In the genomic region with DNA sequence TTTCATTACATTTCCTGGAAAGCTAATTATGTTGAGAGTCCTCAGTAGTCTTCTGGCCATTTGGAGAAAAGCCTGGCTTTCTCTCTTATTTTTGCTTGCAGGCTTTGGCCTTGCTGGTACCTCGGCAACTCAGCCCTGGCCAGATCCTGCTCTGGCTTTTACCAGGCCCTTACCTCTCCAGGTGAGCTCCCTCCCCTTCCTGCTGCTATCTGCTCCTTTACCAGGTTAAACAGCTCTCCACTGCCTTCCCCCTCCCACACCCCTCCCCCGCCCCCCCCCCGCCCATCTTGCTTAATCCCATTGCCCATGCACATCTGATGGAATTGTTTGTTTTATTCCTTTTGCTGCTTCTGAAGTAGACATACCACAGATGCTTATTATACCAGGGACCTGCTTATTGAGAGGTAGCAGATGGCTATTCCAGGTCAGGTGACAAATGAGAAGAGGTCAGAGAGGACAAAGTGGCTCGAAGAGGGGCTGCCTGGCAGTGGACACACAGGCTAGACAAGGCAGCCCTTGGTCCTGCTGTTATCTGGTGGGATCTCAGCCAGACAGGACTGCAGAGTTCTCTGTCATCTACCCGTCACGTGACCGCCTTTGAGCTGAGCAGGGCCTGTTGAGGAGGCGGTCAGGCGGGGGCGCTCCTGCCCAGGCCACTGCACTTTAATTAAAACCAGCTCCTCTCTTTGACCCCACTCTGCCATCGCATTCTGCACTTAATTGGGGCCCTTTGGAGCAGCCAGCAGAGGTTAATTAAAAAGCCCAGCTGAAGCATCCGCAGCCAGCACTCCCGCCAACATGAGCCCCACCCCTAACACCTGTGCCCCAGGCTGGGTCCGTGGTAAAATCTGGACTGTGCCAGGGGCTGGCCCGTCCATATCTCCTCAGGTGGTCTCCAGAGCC, we compare ENCODE assay signal across 8 mouse cellular contexts. TPM values are rescaled to one million over a fixed set of nuclear protein-coding genes. Genes with fewer than 3 reads are reported as not detected.
DNase-seq lines count a peak whose midpoint lies in the region; ATAC-seq and TF ChIP-seq lines count a peak whose summit lies in the region.

No protein-coding gene starts in this region.

- H3K27me3 ChIP-seq in embryonic facial prominence, embryonic 14.5 days (replicated peaks; ENCODE audit: control insufficient read depth, insufficient read depth, low read length) = 0 out of 2 replicates have a peak, but pooled peaks cover 3% of the 10 kb centered on the region
- H3K27me3 ChIP-seq in heart, embryonic 16.5 days (ENCODE audit: control insufficient read depth, insufficient read depth, low read length) = peaks cover 16% of the 10 kb centered on the region
- no peaks in the 10 kb centered on the region; the same call in 1 of the 2 replicates for H3K27me3 ChIP-seq in kidney, postnatal 0 days (ENCODE audit: insufficient read depth, low read length)
- H3K27me3 ChIP-seq in liver, embryonic 15.5 days = peaks cover 86% of the 10 kb centered on the region
- peaks cover 6% of the 10 kb centered on the region for H3K27me3 ChIP-seq in neural tube, embryonic 11.5 days (ENCODE audit: control insufficient read depth, insufficient read depth, low read length)

- H3K36me3 ChIP-seq in embryonic facial prominence, embryonic 14.5 days (ENCODE audit: control insufficient read depth, insufficient read depth, low read length) = no peaks in the 10 kb centered on the region
- H3K36me3 ChIP-seq in heart, embryonic 16.5 days (ENCODE audit: control insufficient read depth, insufficient read depth) = no peaks in the 10 kb centered on the region
- H3K36me3 ChIP-seq in kidney, postnatal 0 days (ENCODE audit: insufficient read depth, low read length) = no peaks in the 10 kb centered on the region
- H3K36me3 ChIP-seq in liver, embryonic 15.5 days (replicated peaks) = no peaks in the 10 kb centered on the region
- no peaks in the 10 kb centered on the region for H3K36me3 ChIP-seq in neural tube, embryonic 11.5 days (ENCODE audit: control insufficient read depth, insufficient read depth, low read length)

- peak; percentile 80 for DNase-seq in 416B (ENCODE audit: low read depth)
- DNase-seq in adrenal gland, postnatal 10 days = peak; percentile 84
- DNase-seq in embryonic facial prominence, embryonic 14.5 days (ENCODE audit: low spot score) = peak; percentile 72
- DNase-seq in kidney, postnatal 0 days (ENCODE audit: low spot score) = peak; percentile 80
- peak; percentile 78 for DNase-seq in neural tube, embryonic 11.5 days (ENCODE audit: low spot score)
- DNase-seq in thymus, postnatal 4 days = peak; percentile 48

- H3K9ac ChIP-seq in embryonic facial prominence, embryonic 14.5 days (ENCODE audit: low read depth, low read length) = no peak overlapping the region
- no peak overlapping the region for H3K9ac ChIP-seq in heart, embryonic 16.5 days (ENCODE audit: low read length)
- no peak overlapping the region for H3K9ac ChIP-seq in kidney, postnatal 0 days (ENCODE audit: low read depth, low read length)
- H3K9ac ChIP-seq in liver, embryonic 15.5 days = no peak overlapping the region
- no peak overlapping the region for H3K9ac ChIP-seq in neural tube, embryonic 11.5 days (ENCODE audit: low read length)

- 4% methylated on average over 14 of the region's 15 CpGs for WGBS in embryonic facial prominence, embryonic 14.5 days
- 5% methylated on average over 15 of the region's 15 CpGs for WGBS in heart, embryonic 16.5 days
- WGBS in kidney, postnatal 0 days = 5% methylated on average over 14 of the region's 15 CpGs
- 7% methylated on average over 14 of the region's 15 CpGs for whole genome bisulfite sequencing in liver, embryonic 15.5 days (ENCODE audit: insufficient replicate concordance)
- 5% methylated on average over 15 of the region's 15 CpGs for WGBS in neural tube, embryonic 11.5 days

- no peak overlapping the region for H3K4me3 ChIP-seq in embryonic facial prominence, embryonic 14.5 days (ENCODE audit: low read depth, low read length)
- no peak overlapping the region for H3K4me3 ChIP-seq in heart, embryonic 16.5 days (ENCODE audit: low read length)
- H3K4me3 ChIP-seq in kidney, postnatal 0 days (replicated peaks; ENCODE audit: low read depth, low read length) = no peak overlapping the region
- no peak overlapping the region for H3K4me3 ChIP-seq in liver, embryonic 15.5 days (replicated peaks)
- no peak overlapping the region for H3K4me3 ChIP-seq in neural tube, embryonic 11.5 days (ENCODE audit: low read depth, low read length)

- ATAC-seq in embryonic facial prominence, embryonic 14.5 days (ENCODE audit: low read depth) = peak; percentile 67
- ATAC-seq in heart, embryonic 16.5 days (replicated peaks; ENCODE audit: extremely low read depth, insufficient read depth, low FRiP score) = peak; percentile 86
- ATAC-seq in kidney, postnatal 0 days (replicated peaks; ENCODE audit: low FRiP score, low read depth) = peak; percentile 76
- ATAC-seq in liver, embryonic 15.5 days (ENCODE audit: insufficient read depth) = peak; percentile 67
- ATAC-seq in neural tube, embryonic 11.5 days (ENCODE audit: insufficient read depth, low FRiP score, low TSS enrichment) = peak; percentile 76

- H3K9me3 ChIP-seq in embryonic facial prominence, embryonic 14.5 days (ENCODE audit: control insufficient read depth, low read length) = no peaks in the 10 kb centered on the region
- no peaks in the 10 kb centered on the region for H3K9me3 ChIP-seq in heart, embryonic 16.5 days (replicated peaks; ENCODE audit: control insufficient read depth, low read length)
- H3K9me3 ChIP-seq in kidney, postnatal 0 days (replicated peaks; ENCODE audit: low read length) = no peaks in the 10 kb centered on the region
- no peaks in the 10 kb centered on the region for H3K9me3 ChIP-seq in liver, embryonic 15.5 days (replicated peaks)
- no peaks in the 10 kb centered on the region for H3K9me3 ChIP-seq in neural tube, embryonic 11.5 days (ENCODE audit: control insufficient read depth, low read length)

- TF ChIP-seq CTCF in kidney, postnatal 0 days (IDR thresholded peaks at IDR 0.05; ENCODE audit: low read depth) = peak; percentile 74

- H3K4me2 ChIP-seq in embryonic facial prominence, embryonic 14.5 days (ENCODE audit: low read depth, low read length) = no peak overlapping the region
- H3K4me2 ChIP-seq in heart, embryonic 16.5 days (ENCODE audit: low read depth, low read length) = peak overlapping the region; percentile 16; the same call in 1 of the 2 replicates
- no peak overlapping the region for H3K4me2 ChIP-seq in kidney, postnatal 0 days (ENCODE audit: low read length)
- H3K4me2 ChIP-seq in liver, embryonic 15.5 days = no peak overlapping the region
- no peak overlapping the region for H3K4me2 ChIP-seq in neural tube, embryonic 11.5 days (ENCODE audit: low read depth)

- no peak overlapping the region for H3K27ac ChIP-seq in embryonic facial prominence, embryonic 14.5 days (replicated peaks; ENCODE audit: low read depth, low read length)
- no peak overlapping the region for H3K27ac ChIP-seq in heart, embryonic 16.5 days (ENCODE audit: low read length)
- no peak overlapping the region for H3K27ac ChIP-seq in kidney, postnatal 0 days
- H3K27ac ChIP-seq in liver, embryonic 15.5 days (replicated peaks) = no peak overlapping the region
- H3K27ac ChIP-seq in neural tube, embryonic 11.5 days (ENCODE audit: low read depth, low read length) = no peak overlapping the region

- H3K4me1 ChIP-seq in embryonic facial prominence, embryonic 14.5 days (ENCODE audit: control insufficient read depth, insufficient read depth, low read length) = peaks cover 4% of the 10 kb centered on the region; the same call in 1 of the 2 replicates
- peaks cover 8% of the 10 kb centered on the region; the same call in 1 of the 2 replicates for H3K4me1 ChIP-seq in heart, embryonic 16.5 days (ENCODE audit: control insufficient read depth, insufficient read depth, low read length)
- H3K4me1 ChIP-seq in kidney, postnatal 0 days (replicated peaks; ENCODE audit: insufficient read depth, low read length) = no peaks in the 10 kb centered on the region; the same call in 1 of the 2 replicates
- peaks cover 6% of the 10 kb centered on the region for H3K4me1 ChIP-seq in liver, embryonic 15.5 days (replicated peaks)
- no peaks in the 10 kb centered on the region for H3K4me1 ChIP-seq in neural tube, embryonic 11.5 days (ENCODE audit: control insufficient read depth, insufficient read depth, low read length)

RNA-seq across cellular contexts. Expression of a gene that starts 10.7 kb away (rescaled TPM):
- total RNA-seq in adrenal gland, postnatal 10 days (2021) = 100 to 1,000 TPM; 322 to 364 TPM
- 665 and 687 TPM in 2 replicates for polyA plus RNA-seq in embryonic facial prominence, embryonic 14.5 days (2014; fragmentation: Nextera tagmentation; extraction: Ambion mirVana)
- 597 and 626 TPM in 2 replicates for polyA plus RNA-seq in heart, embryonic 16.5 days (2015; fragmentation: Nextera tagmentation; extraction: Ambion mirVana)
- polyA plus RNA-seq in kidney, postnatal 0 days (2015; fragmentation: Nextera tagmentation; extraction: Ambion mirVana) = 670 and 713 TPM in 2 replicates
- 255 and 269 TPM in 2 replicates for polyA plus RNA-seq in liver, embryonic 15.5 days (2015; fragmentation: Nextera tagmentation; extraction: Ambion mirVana)
- 656 and 670 TPM in 2 replicates for polyA plus RNA-seq in neural tube, embryonic 11.5 days (2014; fragmentation: Nextera tagmentation; extraction: Ambion mirVana)

RNA-seq across cellular contexts. Expression of a gene that starts 30.7 kb away (rescaled TPM):
- total RNA-seq in adrenal gland, postnatal 10 days (2021) = 10 to 100 TPM; 21.2 to 21.8 TPM
- 23.9 and 27.0 TPM in 2 replicates for polyA plus RNA-seq in embryonic facial prominence, embryonic 14.5 days (2014; fragmentation: Nextera tagmentation; extraction: Ambion mirVana)
- 18.8 and 21.0 TPM in 2 replicates for polyA plus RNA-seq in heart, embryonic 16.5 days (2015; fragmentation: Nextera tagmentation; extraction: Ambion mirVana)
- 33.9 and 35.0 TPM in 2 replicates for polyA plus RNA-seq in kidney, postnatal 0 days (2015; fragmentation: Nextera tagmentation; extraction: Ambion mirVana)
- 15.4 and 15.9 TPM in 2 replicates for polyA plus RNA-seq in liver, embryonic 15.5 days (2015; fragmentation: Nextera tagmentation; extraction: Ambion mirVana)
- polyA plus RNA-seq in neural tube, embryonic 11.5 days (2014; fragmentation: Nextera tagmentation; extraction: Ambion mirVana) = 31.0 and 33.1 TPM in 2 replicates

RNA-seq across cellular contexts. Expression of a gene that starts 36.5 kb away (rescaled TPM):
- 10 to 100 TPM; 72.8 to 78.8 TPM for total RNA-seq in adrenal gland, postnatal 10 days (2021)
- polyA plus RNA-seq in embryonic facial prominence, embryonic 14.5 days (2014; fragmentation: Nextera tagmentation; extraction: Ambion mirVana) = 81.9 and 89.3 TPM in 2 replicates
- 115 and 131 TPM in 2 replicates for polyA plus RNA-seq in heart, embryonic 16.5 days (2015; fragmentation: Nextera tagmentation; extraction: Ambion mirVana)
- polyA plus RNA-seq in kidney, postnatal 0 days (2015; fragmentation: Nextera tagmentation; extraction: Ambion mirVana) = 112 and 121 TPM in 2 replicates
- polyA plus RNA-seq in liver, embryonic 15.5 days (2015; fragmentation: Nextera tagmentation; extraction: Ambion mirVana) = 50.5 and 51.0 TPM in 2 replicates
- 91.6 and 99.3 TPM in 2 replicates for polyA plus RNA-seq in neural tube, embryonic 11.5 days (2014; fragmentation: Nextera tagmentation; extraction: Ambion mirVana)

RNA-seq across cellular contexts. Expression of a gene that starts 46.8 kb away (rescaled TPM):
- total RNA-seq in adrenal gland, postnatal 10 days (2021) = 10 to 100 TPM; 63.7 to 64.9 TPM
- 114 and 126 TPM in 2 replicates for polyA plus RNA-seq in embryonic facial prominence, embryonic 14.5 days (2014; fragmentation: Nextera tagmentation; extraction: Ambion mirVana)
- polyA plus RNA-seq in heart, embryonic 16.5 days (2015; fragmentation: Nextera tagmentation; extraction: Ambion mirVana) = 130 and 140 TPM in 2 replicates
- polyA plus RNA-seq in kidney, postnatal 0 days (2015; fragmentation: Nextera tagmentation; extraction: Ambion mirVana) = 127 and 135 TPM in 2 replicates
- polyA plus RNA-seq in liver, embryonic 15.5 days (2015; fragmentation: Nextera tagmentation; extraction: Ambion mirVana) = 54.2 and 60.8 TPM in 2 replicates
- 101 and 112 TPM in 2 replicates for polyA plus RNA-seq in neural tube, embryonic 11.5 days (2014; fragmentation: Nextera tagmentation; extraction: Ambion mirVana)

RNA-seq across cellular contexts. Expression of a gene that starts 51.8 kb away (rescaled TPM):
- total RNA-seq in adrenal gland, postnatal 10 days (2021) = not detected
- polyA plus RNA-seq in embryonic facial prominence, embryonic 14.5 days (2014; fragmentation: Nextera tagmentation; extraction: Ambion mirVana) = 0.77 and 0.78 TPM in 2 replicates
- polyA plus RNA-seq in heart, embryonic 16.5 days (2015; fragmentation: Nextera tagmentation; extraction: Ambion mirVana) = not detected in 2 replicates
- not detected in 2 replicates for polyA plus RNA-seq in kidney, postnatal 0 days (2015; fragmentation: Nextera tagmentation; extraction: Ambion mirVana)
- 0.03 TPM in 1 of 2 replicates, not detected in the other for polyA plus RNA-seq in liver, embryonic 15.5 days (2015; fragmentation: Nextera tagmentation; extraction: Ambion mirVana)
- 2.6 and 3.3 TPM in 2 replicates for polyA plus RNA-seq in neural tube, embryonic 11.5 days (2014; fragmentation: Nextera tagmentation; extraction: Ambion mirVana)
